Mouse (Mus musculus): ENCODE results near the gene Ovol2. TPM values are rescaled to one million over a fixed set of nuclear protein-coding genes. Genes with fewer than 3 reads are reported as not detected.
A peak's percentile ranks its signal among the peaks of the same experiment; 100 is the strongest.

Ovol2 gene
- 1.1 and 1.9 TPM in 2 replicates for polyA plus RNA-seq (2015; fragmentation: Nextera tagmentation; extraction: Ambion mirVana)

- under 1% methylated on average over 62 of the region's 62 CpGs for WGBS
- peaks cover 45% of the 10 kb centered on the region for H3K27me3 ChIP-seq (replicated peaks)
- peak within 1 kb of the TSS; percentile 45 for H3K9ac ChIP-seq
- H3K4me1 ChIP-seq (replicated peaks): peaks cover 31% of the 10 kb centered on the region
- H3K36me3 ChIP-seq: no peaks in the 10 kb centered on the region
- H3K4me2 ChIP-seq (replicated peaks): peak within 1 kb of the TSS; percentile 97
- no peak within 1 kb of the TSS for H3K27ac ChIP-seq
- peak; percentile 73 for ATAC-seq
- no peaks in the 10 kb centered on the region for H3K9me3 ChIP-seq
- H3K4me3 ChIP-seq (replicated peaks): peak within 1 kb of the TSS; percentile 49
Observed at GRCm38 (mm10) chr2:144331401-144332302, at the start of gene Ovol2. Ovol2 (minus strand) TSS chr2:144332146.

GRCm38 (mm10) chr2:144381741-144382140 lies 49.8 kb upstream of the Ovol2 start:
- Histone ChIP-seq H3K4me3 (replicated peaks) (no peak overlapping the region), H3K27me3 (replicated peaks) (no peaks in the 10 kb centered on the region), H3K27ac (no peak overlapping the region), H3K36me3 (peaks cover 42% of the 10 kb centered on the region), H3K9me3 (no peaks in the 10 kb centered on the region), H3K4me2 (replicated peaks) (no peak overlapping the region), H3K4me1 (replicated peaks) (no peaks in the 10 kb centered on the region), H3K9ac (no peak overlapping the region)
- 84% methylated on average over 4 of the region's 4 CpGs for WGBS
- ATAC-seq: no peak

GRCm38 (mm10) chr2:144381293-144381692 lies 49.3 kb upstream of the Ovol2 start:
- H3K27ac ChIP-seq: peak overlapping the region; percentile 44
- 75% methylated on average over 3 of the region's 3 CpGs for WGBS
- no peaks in the 10 kb centered on the region for H3K4me1 ChIP-seq (replicated peaks)
- no peaks in the 10 kb centered on the region for H3K27me3 ChIP-seq (replicated peaks)
- H3K36me3 ChIP-seq: peaks cover 42% of the 10 kb centered on the region
- no peak overlapping the region for H3K4me2 ChIP-seq (replicated peaks)
- peak; percentile 45 for ATAC-seq
- H3K9ac ChIP-seq: no peak overlapping the region
- H3K4me3 ChIP-seq (replicated peaks): no peak overlapping the region
- H3K9me3 ChIP-seq: no peaks in the 10 kb centered on the region

GRCm38 (mm10) chr2:144375063-144375703 lies 43.2 kb upstream of the Ovol2 start:
- 80% methylated on average over 10 of the region's 10 CpGs for WGBS
- H3K27ac ChIP-seq: no peak overlapping the region
- H3K36me3 ChIP-seq: peaks cover 33% of the 10 kb centered on the region
- H3K9me3 ChIP-seq: no peaks in the 10 kb centered on the region
- no peak overlapping the region for H3K4me2 ChIP-seq (replicated peaks)
- 0 out of 2 replicates have a peak, but pooled peaks cover 3% of the 10 kb centered on the region for H3K4me1 ChIP-seq (replicated peaks)
- no peak overlapping the region for H3K9ac ChIP-seq
- H3K4me3 ChIP-seq (replicated peaks): no peak overlapping the region
- no peaks in the 10 kb centered on the region for H3K27me3 ChIP-seq (replicated peaks)
- no peak for ATAC-seq

- Histone ChIP-seq H3K27me3 (replicated peaks) (no peaks in the 10 kb centered on the region), H3K36me3 (peaks cover 21% of the 10 kb centered on the region), H3K9me3 (no peaks in the 10 kb centered on the region), H3K27ac (no peak overlapping the region), H3K9ac (no peak overlapping the region), H3K4me2 (replicated peaks) (no peak overlapping the region), H3K4me1 (replicated peaks) (0 out of 2 replicates have a peak, but pooled peaks cover 3% of the 10 kb centered on the region), H3K4me3 (replicated peaks) (no peak overlapping the region)
- no peak for ATAC-seq
- 91% methylated on average over 9 of the region's 9 CpGs for WGBS
Observed at GRCm38 (mm10) chr2:144373063-144373462, 41.1 kb upstream of the Ovol2 start.

GRCm38 (mm10) chr2:144371566-144371965 lies 39.6 kb upstream of the Ovol2 start:
- H3K4me2 ChIP-seq (replicated peaks): no peak overlapping the region
- no peak overlapping the region for H3K4me3 ChIP-seq (replicated peaks)
- no peak overlapping the region for H3K27ac ChIP-seq
- H3K4me1 ChIP-seq (replicated peaks): 0 out of 2 replicates have a peak, but pooled peaks cover 3% of the 10 kb centered on the region
- no peak overlapping the region for H3K9ac ChIP-seq
- no peaks in the 10 kb centered on the region for H3K27me3 ChIP-seq (replicated peaks)
- ATAC-seq: no peak
- H3K36me3 ChIP-seq: peaks cover 16% of the 10 kb centered on the region
- 90% methylated on average over 4 of the region's 4 CpGs for WGBS
- no peaks in the 10 kb centered on the region for H3K9me3 ChIP-seq

- under 1% methylated on average over 12 of the region's 12 CpGs for WGBS
Observed at GRCm38 (mm10) chr2:144369511-144369910, 37.6 kb upstream of the Ovol2 start.

GRCm38 (mm10) chr2:144369020-144369421 lies 37.1 kb upstream of the Ovol2 start:
- Histone ChIP-seq H3K9me3 (no peaks in the 10 kb centered on the region), H3K4me3 (replicated peaks) (peak overlapping the region; percentile 67), H3K27ac (peak overlapping the region; percentile 94), H3K36me3 (peaks cover 6% of the 10 kb centered on the region; the same call in 1 of the 2 replicates), H3K9ac (peak overlapping the region; percentile 78), H3K4me2 (replicated peaks) (peak overlapping the region; percentile 60), H3K27me3 (replicated peaks) (no peaks in the 10 kb centered on the region), H3K4me1 (replicated peaks) (0 out of 2 replicates have a peak, but pooled peaks cover 3% of the 10 kb centered on the region)
- ATAC-seq: peak; percentile 92
- 0% methylated on average over 43 of the region's 43 CpGs for WGBS

More at GRCm38 (mm10) chr2:144369511-144369910, 37.6 kb upstream of the Ovol2 start:
- peak overlapping the region; percentile 78 for H3K9ac ChIP-seq
- H3K4me2 ChIP-seq (replicated peaks): peak overlapping the region; percentile 60
- no peaks in the 10 kb centered on the region for H3K27me3 ChIP-seq (replicated peaks)
- peak; percentile 44 for ATAC-seq
- H3K36me3 ChIP-seq: peaks cover 10% of the 10 kb centered on the region; the same call in 1 of the 2 replicates
- no peaks in the 10 kb centered on the region for H3K9me3 ChIP-seq
- H3K4me3 ChIP-seq (replicated peaks): peak overlapping the region; percentile 67
- H3K27ac ChIP-seq: peak overlapping the region; percentile 94
- 0 out of 2 replicates have a peak, but pooled peaks cover 3% of the 10 kb centered on the region for H3K4me1 ChIP-seq (replicated peaks)

GRCm38 (mm10) chr2:144368400-144369019 lies 36.6 kb upstream of the Ovol2 start, which contains the start of the genes Kat14 and Pet117:
Kat14 (plus strand) TSS chr2:144368983.
Pet117 (plus strand) TSS chr2:144368996.
- Histone ChIP-seq H3K27ac (peak within 1 kb of the TSS; percentile 94), H3K4me2 (replicated peaks) (peak within 1 kb of the TSS; percentile 60), H3K4me3 (replicated peaks) (peak within 1 kb of the TSS; percentile 67), H3K9me3 (no peaks in the 10 kb centered on the region), H3K4me1 (replicated peaks) (0 out of 2 replicates have a peak, but pooled peaks cover 3% of the 10 kb centered on the region), H3K9ac (peak within 1 kb of the TSS; percentile 78), H3K36me3 (peaks cover 3% of the 10 kb centered on the region; the same call in 1 of the 2 replicates), H3K27me3 (replicated peaks) (no peaks in the 10 kb centered on the region)
- ATAC-seq: peak; percentile 97
- 5% methylated on average over 38 of the region's 38 CpGs for WGBS

- no peaks in the 10 kb centered on the region for H3K9me3 ChIP-seq
- 79% methylated on average over 11 of the region's 11 CpGs for WGBS
Observed at GRCm38 (mm10) chr2:144352843-144353242, 20.9 kb upstream of the Ovol2 start.

GRCm38 (mm10) chr2:144348525-144348924 lies 16.6 kb upstream of the Ovol2 start:
- no peaks in the 10 kb centered on the region for H3K4me1 ChIP-seq (replicated peaks)
- no peak overlapping the region for H3K4me2 ChIP-seq (replicated peaks)
- no peaks in the 10 kb centered on the region for H3K27me3 ChIP-seq (replicated peaks)
- no peak for ATAC-seq
- H3K9ac ChIP-seq: no peak overlapping the region
- WGBS: 65% methylated on average over 3 of the region's 3 CpGs
- no peaks in the 10 kb centered on the region for H3K36me3 ChIP-seq
- no peak overlapping the region for H3K4me3 ChIP-seq (replicated peaks)
- no peak overlapping the region for H3K27ac ChIP-seq
- H3K9me3 ChIP-seq: no peaks in the 10 kb centered on the region

More at GRCm38 (mm10) chr2:144352843-144353242, 20.9 kb upstream of the Ovol2 start:
- Histone ChIP-seq H3K27ac (no peak overlapping the region), H3K4me3 (replicated peaks) (no peak overlapping the region), H3K4me1 (replicated peaks) (no peaks in the 10 kb centered on the region), H3K9ac (no peak overlapping the region), H3K27me3 (replicated peaks) (no peaks in the 10 kb centered on the region), H3K4me2 (replicated peaks) (no peak overlapping the region), H3K36me3 (no peaks in the 10 kb centered on the region)
- no peak for ATAC-seq
